Mouse (Mus musculus) limb, embryonic 10.5 days (tissue): ENCODE data around the gene Fzd4. TPM values are rescaled to one million over a fixed set of nuclear protein-coding genes. Genes with fewer than 3 reads are reported as not detected.

Experiments used
- DNase-seq: peaks from one replicate; pipeline ENCODE4 v3.0.0-alpha.2; 2017; ENCODE audit warnings: low spot score
- H3K27ac ChIP-seq: fragments of 300-500 bp; sonication (generic); 2 replicates; pipeline ENCODE4 v1.5.1; 2016; ENCODE audit warnings: mild to moderate bottlenecking
- H3K27me3 ChIP-seq: fragments of 300-500 bp; sonication (generic); 2 replicates; pipeline ENCODE4 v1.6.1; 2016; ENCODE audit warnings: low read depth, mild to moderate bottlenecking; ENCODE audit not compliant: poor library complexity, severe bottlenecking
- H3K36me3 ChIP-seq: fragments of 300-500 bp; sonication (generic); 2 replicates; pipeline ENCODE4 v1.6.1; 2016; ENCODE audit warnings: mild to moderate bottlenecking, moderate library complexity
- H3K4me1 ChIP-seq: fragments of 300-500 bp; sonication (generic); 2 replicates; pipeline ENCODE4 v1.6.1; 2016
- H3K4me3 ChIP-seq: fragments of 300-500 bp; sonication (generic); 2 replicates; pipeline ENCODE4 v1.5.1; 2016; ENCODE audit warnings: mild to moderate bottlenecking, moderate library complexity
- H3K9me3 ChIP-seq: fragments of 300-500 bp; sonication (generic); replicated peaks from 2 replicates; pipeline ENCODE4 v1.6.1; 2016; ENCODE audit warnings: mild to moderate bottlenecking
- WGBS: fragments of 180-500 bp; shearing (Covaris S2); methylation state at CpG from one replicate; pipeline ENCODE4 v1.1.7; 2016; 5-methylcytosine and 5-hydroxymethylcytosine counted together
- polyA plus RNA-seq: library from polyadenylated mRNA; unstranded; fragments of >200 nt; fragmentation: Nextera tagmentation; extraction: Ambion mirVana; gene quantifications from 2 replicates; pipeline ENCODE4 v1.2.1, GENCODE M21; 2016

The Fzd4 gene
- polyA plus RNA-seq: 3.9 and 6.4 TPM in 2 replicates

DNA sequence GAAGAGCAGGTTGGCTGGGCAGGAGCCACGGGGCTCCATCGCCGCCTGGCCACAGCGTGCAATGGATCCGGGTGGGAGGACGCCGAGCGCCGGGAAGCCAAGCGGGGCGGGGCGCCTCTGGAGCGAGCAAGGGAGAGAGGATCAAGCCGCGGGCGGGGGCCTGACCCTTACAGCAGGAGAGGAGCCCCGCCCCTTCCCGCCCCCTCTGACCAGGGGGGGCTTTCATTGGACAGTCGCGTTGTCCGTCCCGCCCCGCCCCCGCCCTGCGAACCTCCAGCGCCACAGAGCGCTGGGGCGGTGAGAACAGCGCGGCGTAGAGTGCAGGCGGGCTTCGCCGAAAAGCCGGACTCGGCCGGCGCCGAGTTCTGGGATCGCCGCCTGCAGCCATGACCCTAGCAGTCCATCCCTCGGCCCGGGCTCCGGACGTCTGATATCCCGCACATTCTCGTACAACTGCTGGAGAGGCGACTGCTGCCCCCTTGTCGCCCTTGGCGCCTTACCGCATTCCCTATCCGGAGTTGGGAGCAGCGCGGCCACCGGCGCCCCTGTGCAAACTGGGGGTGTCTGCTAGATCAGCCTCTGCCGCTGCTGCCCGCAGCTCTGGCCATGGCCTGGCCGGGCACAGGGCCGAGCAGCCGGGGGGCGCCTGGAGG is at the start of gene Fzd4, which contains the start of gene Tmem135:
TSS of gene Fzd4 (plus strand) at position 275 of the 653 bp plus-strand sequence.
TSS of gene Tmem135 (minus strand) at position 142 of the 653 bp plus-strand sequence.
- under 1% methylated on average over 62 of the region's 62 CpGs for WGBS
- H3K9me3 ChIP-seq: no peaks in the 10 kb centered on the region
- H3K27ac ChIP-seq: peak within 1 kb of the TSS; percentile 93
- peaks cover 16% of the 10 kb centered on the region for H3K36me3 ChIP-seq
- peak within 1 kb of the TSS; percentile 89 for H3K4me3 ChIP-seq
- peaks cover 13% of the 10 kb centered on the region for H3K27me3 ChIP-seq
- H3K4me1 ChIP-seq: peaks cover 40% of the 10 kb centered on the region
- peak; percentile 99 for DNase-seq

DNA sequence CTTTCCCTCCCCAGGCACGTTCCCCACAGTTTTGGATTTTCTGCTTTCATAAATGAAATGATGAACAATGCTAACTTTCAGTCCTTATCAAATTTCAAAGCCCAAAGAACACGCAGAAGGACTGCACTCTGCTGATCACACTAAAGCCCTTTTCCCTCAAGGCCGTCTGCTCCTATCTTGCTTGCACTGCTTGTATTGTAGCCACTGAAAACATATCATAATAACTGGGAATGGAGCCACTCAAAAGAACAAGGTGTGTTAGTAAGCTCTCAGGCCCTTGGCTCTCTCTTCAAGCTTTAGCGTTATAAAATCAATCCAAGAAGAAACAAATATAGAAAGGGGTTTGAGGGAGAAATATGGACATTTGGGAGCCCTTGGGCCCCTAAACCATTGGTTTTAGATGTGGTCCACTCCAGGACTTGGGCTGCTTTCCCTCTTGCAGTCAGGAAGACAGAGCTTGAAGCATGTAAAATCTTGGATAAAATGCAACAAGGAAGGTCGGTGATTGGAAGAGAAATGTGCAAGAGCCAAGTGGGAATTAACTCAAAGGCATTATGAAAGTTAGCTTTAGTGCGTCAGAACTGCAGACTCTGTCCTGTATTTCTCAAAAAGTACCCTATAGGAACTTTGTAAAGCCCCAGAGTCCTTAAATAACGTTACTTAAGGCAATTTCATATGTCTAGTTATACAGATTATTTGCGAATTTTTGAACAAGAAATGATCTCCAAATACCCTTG is 48.5 kb upstream of the Fzd4 start:
- no peak overlapping the region for H3K27ac ChIP-seq
- H3K36me3 ChIP-seq: no peaks in the 10 kb centered on the region
- H3K9me3 ChIP-seq: no peaks in the 10 kb centered on the region
- peaks cover 13% of the 10 kb centered on the region for H3K4me1 ChIP-seq
- no peak overlapping the region for H3K4me3 ChIP-seq
- no peaks in the 10 kb centered on the region for H3K27me3 ChIP-seq
- DNase-seq: no peak
- WGBS: 83% methylated on average over 8 of the region's 8 CpGs

DNA sequence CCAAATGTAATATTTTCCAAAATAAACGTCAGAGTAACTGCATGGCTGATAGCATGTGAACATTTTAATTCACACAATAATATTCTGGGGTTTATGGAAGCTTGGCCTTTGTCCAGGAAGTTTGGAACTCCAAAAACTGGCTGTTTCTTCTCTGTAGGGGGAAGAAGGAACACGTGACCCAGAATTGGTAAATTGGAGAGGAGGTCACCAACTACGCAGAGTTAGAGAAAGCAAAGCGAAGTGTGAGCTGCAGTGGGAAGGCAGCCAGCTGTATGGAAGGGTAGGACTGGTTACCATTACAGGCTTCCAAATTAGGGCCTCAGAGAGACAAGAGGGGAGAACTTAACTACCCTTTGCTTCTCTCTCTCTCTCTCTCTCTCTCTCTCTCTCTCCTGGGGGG is 47.8 kb upstream of the Fzd4 start:
- H3K9me3 ChIP-seq: no peaks in the 10 kb centered on the region
- H3K4me1 ChIP-seq: peaks cover 13% of the 10 kb centered on the region
- peak; percentile 35 for DNase-seq
- H3K27ac ChIP-seq: 0 out of 2 replicates have a peak overlapping the region, but pooled peaks have one; percentile 15
- H3K36me3 ChIP-seq: no peaks in the 10 kb centered on the region
- H3K27me3 ChIP-seq: no peaks in the 10 kb centered on the region
- no peak overlapping the region for H3K4me3 ChIP-seq
- 61% methylated on average over 4 of the region's 4 CpGs for WGBS

DNA sequence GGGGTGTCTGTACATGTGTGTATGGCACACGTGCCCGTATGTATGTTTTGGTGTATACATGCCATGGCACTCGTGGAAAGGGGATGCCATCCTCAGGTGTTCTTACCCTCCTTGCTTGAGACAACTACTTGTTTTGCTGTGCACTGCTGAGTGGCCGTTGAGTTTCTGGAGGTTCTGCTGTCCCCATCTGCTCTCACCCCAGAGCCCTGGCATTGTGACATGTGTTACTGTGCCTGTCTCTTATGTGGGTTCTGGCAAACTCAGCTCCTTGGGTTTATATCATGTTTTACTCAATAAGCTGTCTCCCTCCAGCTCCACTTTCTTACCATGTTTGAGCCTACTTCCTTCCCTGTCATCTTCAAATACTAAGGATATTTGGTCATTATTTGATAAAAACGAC is 40.2 kb upstream of the Fzd4 start:
- Histone ChIP-seq H3K27ac (no peak overlapping the region), H3K4me1 (no peaks in the 10 kb centered on the region), H3K4me3 (no peak overlapping the region), H3K36me3 (no peaks in the 10 kb centered on the region), H3K27me3 (no peaks in the 10 kb centered on the region), H3K9me3 (no peaks in the 10 kb centered on the region)
- WGBS: 92% methylated on average over 5 of the region's 5 CpGs
- no peak for DNase-seq

DNA sequence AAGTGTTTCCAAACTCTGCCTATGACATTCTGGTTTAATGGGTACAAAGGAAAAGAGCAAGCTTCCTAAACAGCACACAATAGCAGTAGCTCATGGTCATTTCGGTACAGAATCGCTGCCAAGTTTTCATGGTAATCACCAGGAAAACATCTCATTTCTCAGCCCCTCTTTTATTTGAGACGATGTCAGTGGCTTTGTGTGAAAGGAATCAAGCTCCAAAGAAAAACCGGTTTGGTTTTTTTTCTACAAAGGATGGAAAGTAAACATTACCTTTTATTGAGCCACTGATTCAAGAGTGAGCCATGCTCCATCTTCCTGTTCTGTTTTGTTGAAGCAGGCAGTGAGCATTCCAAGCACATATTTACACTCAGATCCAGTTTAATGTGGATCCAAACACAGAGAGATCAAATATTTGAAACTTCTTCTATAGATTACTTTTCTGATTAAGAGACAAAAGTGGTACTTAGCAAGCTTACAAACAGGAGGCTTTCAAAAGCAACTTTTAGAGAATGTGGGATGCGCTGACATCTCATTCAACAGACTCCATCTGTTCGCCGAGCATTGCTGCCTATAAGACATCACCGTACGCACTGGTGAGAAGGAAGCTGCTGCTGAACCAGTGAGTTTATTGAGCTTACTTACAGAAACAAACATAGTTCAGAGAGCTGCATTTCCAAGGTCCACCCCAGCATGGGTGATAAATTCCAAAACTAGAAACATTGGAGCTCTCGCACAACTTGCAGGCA is 38.8 kb upstream of the Fzd4 start:
- 90% methylated on average over 10 of the region's 10 CpGs for WGBS
- H3K4me3 ChIP-seq: no peak overlapping the region
- no peaks in the 10 kb centered on the region for H3K9me3 ChIP-seq
- H3K36me3 ChIP-seq: no peaks in the 10 kb centered on the region
- DNase-seq: no peak
- H3K4me1 ChIP-seq: no peaks in the 10 kb centered on the region
- no peaks in the 10 kb centered on the region for H3K27me3 ChIP-seq
- H3K27ac ChIP-seq: no peak overlapping the region

DNA sequence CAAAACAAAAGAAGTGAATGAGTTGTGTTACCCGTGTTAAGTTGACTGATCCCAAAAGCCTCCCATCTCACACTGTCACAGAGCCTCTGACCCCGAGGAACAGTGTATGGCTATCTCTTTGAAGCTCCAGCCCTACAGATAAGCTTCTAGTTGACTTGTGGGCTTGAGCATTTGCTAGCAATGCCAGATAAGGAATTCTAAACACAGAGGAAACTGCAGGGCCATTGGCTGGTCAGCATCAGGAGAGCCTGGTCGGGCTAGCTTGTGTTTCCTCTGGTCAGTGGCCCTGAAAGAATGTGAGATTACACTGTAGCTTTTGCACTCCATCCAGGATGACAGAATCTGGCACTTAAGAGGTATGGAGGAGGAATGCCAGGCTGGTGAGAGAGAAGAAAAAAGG is 36.5 kb upstream of the Fzd4 start:
- Histone ChIP-seq H3K4me3 (no peak overlapping the region), H3K27me3 (no peaks in the 10 kb centered on the region), H3K36me3 (no peaks in the 10 kb centered on the region), H3K27ac (no peak overlapping the region), H3K9me3 (no peaks in the 10 kb centered on the region), H3K4me1 (no peaks in the 10 kb centered on the region)
- no peak for DNase-seq
- 17% methylated on average over 3 of the region's 3 CpGs for WGBS

DNA sequence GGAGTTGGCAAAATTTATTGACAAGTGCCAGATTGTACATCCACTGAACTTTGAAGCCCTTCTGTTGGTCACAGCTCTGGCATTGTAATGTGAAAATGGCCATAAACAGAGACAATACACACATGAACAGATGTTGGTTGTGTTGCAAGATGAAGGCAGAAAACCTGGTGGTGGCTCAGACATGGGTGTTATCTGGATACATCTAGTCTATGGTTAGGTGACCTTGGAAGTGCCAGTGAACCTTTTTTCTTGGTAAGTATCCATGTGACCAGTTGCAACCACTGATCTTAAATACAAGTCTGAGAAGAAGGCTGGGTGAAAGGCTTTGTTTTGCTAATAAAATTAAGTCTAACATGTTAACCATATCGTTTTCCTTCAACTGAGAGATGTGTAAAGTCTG is 34.1 kb upstream of the Fzd4 start:
- 87% methylated on average over 1 of the region's 1 CpGs for WGBS
- H3K4me3 ChIP-seq: no peak overlapping the region
- H3K27ac ChIP-seq: no peak overlapping the region
- H3K27me3 ChIP-seq: no peaks in the 10 kb centered on the region
- no peaks in the 10 kb centered on the region for H3K9me3 ChIP-seq
- no peaks in the 10 kb centered on the region for H3K36me3 ChIP-seq
- H3K4me1 ChIP-seq: no peaks in the 10 kb centered on the region
- no peak for DNase-seq

DNA sequence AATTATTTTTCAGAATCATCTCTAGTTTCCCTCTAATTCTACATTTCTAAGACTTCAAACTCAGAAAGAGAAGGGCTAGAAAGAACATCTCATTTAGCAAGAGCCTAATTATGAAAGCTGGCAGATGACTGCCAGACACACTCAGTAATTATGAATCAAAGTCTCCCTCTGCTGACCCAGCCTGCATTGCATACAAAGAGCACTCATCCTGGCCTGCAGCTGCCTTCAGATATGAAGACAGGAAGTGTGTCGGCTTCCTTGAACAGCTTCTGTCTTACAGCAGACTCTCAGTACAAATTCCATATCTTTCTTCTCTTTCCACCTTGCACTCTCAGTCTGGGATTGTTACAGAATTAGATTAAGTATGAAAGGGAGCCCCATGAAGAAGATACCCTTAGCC is 33.2 kb upstream of the Fzd4 start:
- no peak for DNase-seq
- Histone ChIP-seq H3K27ac (no peak overlapping the region), H3K27me3 (no peaks in the 10 kb centered on the region), H3K9me3 (no peaks in the 10 kb centered on the region), H3K4me3 (no peak overlapping the region), H3K36me3 (no peaks in the 10 kb centered on the region), H3K4me1 (no peaks in the 10 kb centered on the region)
- 48% methylated on average over 1 of the region's 1 CpGs for WGBS

DNA sequence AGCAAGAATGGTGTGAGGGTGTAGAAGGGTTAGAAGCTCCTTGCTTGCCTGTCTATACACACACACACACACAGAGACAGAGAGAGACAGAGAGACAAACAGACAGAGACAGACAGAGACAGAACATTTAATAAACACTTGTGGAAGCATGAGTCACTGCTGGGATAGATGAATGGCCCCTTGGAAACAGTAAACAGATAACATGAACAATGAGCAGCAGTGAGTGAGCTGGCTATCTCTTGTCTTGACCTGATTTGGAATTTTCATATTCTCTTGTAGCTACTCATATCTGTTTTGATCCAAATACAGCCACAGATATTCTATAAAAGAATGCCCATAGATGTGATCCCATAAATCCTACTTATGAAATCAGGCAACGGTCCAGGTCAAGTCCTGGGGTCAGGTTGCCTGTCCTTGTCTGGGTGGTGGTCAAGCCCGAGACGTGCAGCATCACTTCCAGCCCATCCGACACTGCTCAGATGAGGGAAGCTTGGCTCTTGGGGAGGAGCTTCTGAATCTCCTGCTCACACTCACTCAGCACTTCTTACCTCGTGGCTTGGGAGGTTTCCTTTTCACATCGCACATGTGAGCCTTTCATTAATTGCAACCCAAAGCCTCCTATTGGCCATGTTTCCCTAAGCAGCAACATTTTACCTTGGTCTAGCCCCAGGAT is 32.4 kb upstream of the Fzd4 start:
- Histone ChIP-seq H3K27me3 (no peaks in the 10 kb centered on the region), H3K4me1 (no peaks in the 10 kb centered on the region), H3K9me3 (no peaks in the 10 kb centered on the region), H3K27ac (no peak overlapping the region), H3K4me3 (no peak overlapping the region), H3K36me3 (no peaks in the 10 kb centered on the region)
- no peak for DNase-seq
- WGBS: 72% methylated on average over 6 of the region's 6 CpGs

DNA sequence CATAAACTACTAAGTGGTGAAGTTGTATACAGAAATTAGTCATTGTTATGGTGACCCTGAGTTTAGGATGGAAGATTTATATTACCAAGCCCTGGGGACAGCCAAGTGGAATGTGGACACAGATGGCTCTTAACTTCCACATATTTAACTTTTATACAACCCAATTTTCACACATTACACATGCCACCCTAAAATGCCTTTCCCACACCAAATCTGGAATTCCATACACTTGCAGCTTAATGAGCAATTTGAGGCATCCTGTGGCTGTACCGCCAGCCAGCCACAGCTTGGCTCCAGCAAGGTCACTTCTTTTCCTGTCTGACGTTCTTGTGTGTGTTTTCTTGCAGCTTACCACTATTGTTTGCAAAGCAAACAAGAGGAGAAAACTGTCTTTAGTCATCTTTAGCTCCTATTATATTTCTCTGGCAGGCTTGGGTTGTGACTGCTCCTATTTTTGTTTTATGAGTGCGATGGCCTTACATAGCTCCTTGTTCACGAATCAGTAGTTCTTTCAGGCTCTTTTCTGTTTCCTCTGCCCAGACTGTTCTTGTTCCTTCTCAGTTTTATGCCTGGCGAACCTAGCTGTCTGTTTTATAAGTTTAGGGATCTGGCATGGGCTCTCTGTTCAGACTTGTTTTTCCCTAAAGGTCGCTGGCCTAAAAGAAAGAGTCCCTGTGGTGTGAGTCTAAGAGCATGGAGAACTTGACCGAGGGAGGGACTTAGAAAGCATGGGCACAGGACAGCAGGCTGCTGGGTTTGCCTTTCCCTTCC is 23.0 kb upstream of the Fzd4 start:
- peaks cover 11% of the 10 kb centered on the region for H3K4me1 ChIP-seq
- WGBS: 67% methylated on average over 7 of the region's 7 CpGs
- H3K36me3 ChIP-seq: no peaks in the 10 kb centered on the region
- DNase-seq: no peak
- peak overlapping the region; percentile 70 for H3K27ac ChIP-seq
- no peaks in the 10 kb centered on the region for H3K27me3 ChIP-seq
- H3K4me3 ChIP-seq: no peak overlapping the region
- H3K9me3 ChIP-seq: no peaks in the 10 kb centered on the region

DNA sequence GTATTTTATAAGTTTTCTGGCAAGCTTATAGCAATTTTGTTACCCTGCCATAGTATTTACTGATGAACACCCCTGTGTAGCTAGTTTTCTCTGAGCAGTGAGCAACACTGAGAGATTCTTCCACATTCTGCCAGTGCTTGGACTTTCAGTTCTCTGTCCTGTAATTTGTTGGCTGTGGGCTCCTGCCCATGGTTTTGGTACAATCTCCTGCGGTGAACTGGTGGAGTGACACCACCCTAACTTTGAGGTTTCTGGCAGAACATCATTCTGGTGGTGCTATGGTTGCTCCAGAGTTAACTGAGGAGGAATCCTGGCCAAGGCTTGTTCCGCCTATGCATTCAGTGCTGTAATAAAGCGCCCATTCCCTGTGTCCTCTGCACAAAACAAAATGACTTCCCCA is 21.3 kb upstream of the Fzd4 start:
- H3K4me1 ChIP-seq: peaks cover 13% of the 10 kb centered on the region
- H3K27me3 ChIP-seq: no peaks in the 10 kb centered on the region
- WGBS: 96% methylated on average over 3 of the region's 3 CpGs
- no peaks in the 10 kb centered on the region for H3K9me3 ChIP-seq
- H3K4me3 ChIP-seq: no peak overlapping the region
- no peak for DNase-seq
- H3K27ac ChIP-seq: no peak overlapping the region
- H3K36me3 ChIP-seq: no peaks in the 10 kb centered on the region

DNA sequence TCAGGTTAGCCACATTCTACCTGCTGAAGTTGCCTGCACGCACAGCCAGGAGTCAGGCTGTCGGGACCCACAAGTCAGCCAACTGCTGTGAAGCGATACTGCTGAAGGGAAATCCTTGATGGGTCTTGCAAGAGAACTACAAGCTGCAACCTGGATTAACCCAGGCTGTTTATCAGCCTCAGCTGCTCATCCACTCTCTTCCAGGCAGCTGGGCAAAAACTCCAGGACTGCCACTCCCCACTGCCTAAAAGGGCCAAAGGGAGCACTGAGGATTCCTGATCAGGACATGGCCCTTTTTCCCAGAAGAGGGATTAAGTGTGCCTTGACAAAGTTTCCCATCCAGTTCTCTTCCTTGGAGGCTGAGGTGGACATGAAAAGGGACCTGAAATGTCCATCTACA is 15.2 kb upstream of the Fzd4 start:
- H3K4me3 ChIP-seq: no peak overlapping the region
- 83% methylated on average over 3 of the region's 3 CpGs for WGBS
- no peak for DNase-seq

More for the DNA sequence above, 15.2 kb upstream of the Fzd4 start:
- Histone ChIP-seq H3K4me1 (0 out of 2 replicates have a peak, but pooled peaks cover 2% of the 10 kb centered on the region), H3K36me3 (no peaks in the 10 kb centered on the region), H3K9me3 (no peaks in the 10 kb centered on the region), H3K27ac (no peak overlapping the region), H3K27me3 (no peaks in the 10 kb centered on the region)
